Mouse (Mus musculus) thymus, adult 2 months (tissue): Measurements from ENCODE around the gene Dgkd.

Experiments
- CTCF ChIP-seq: fragments of 200-500 bp; IDR thresholded peaks from 2 replicates; pipeline ENCODE4 v1.5.1; 2012; ENCODE audit warnings: mild to moderate bottlenecking, control low read depth, low read length, moderate library complexity, borderline replicate concordance; ENCODE audit not compliant: control insufficient read depth, poor library complexity, insufficient read depth; ENCODE audit errors: extremely low read depth
- POLR2A ChIP-seq: fragments of 200-500 bp; IDR thresholded peaks from 2 replicates; pipeline ENCODE4 v1.6.1; 2012; ENCODE audit warnings: mild to moderate bottlenecking, low read length, control low read depth, moderate library complexity; ENCODE audit not compliant: control insufficient read depth, poor library complexity, insufficient read depth; ENCODE audit errors: extremely low read depth

DNA sequence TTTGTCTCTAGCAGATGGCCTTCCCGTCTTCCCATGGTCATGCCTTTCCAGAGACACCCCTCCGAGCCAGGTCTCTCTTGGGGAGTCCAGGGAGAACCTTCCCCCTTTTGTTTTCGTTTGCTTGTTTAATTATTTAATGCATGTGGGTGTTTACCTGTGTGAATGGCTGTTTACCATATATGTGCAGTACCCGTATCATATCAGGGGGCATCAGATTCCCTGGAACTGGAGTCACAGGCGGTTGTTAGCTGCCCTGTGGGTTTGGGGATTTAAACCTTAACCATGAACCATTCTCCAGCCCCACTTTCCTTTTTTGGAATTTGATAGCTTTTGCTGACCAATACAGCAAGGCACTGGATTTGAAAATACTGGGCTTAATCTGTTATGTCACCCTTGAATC is 27.8 kb upstream of the Dgkd start:
- TF ChIP-seq CTCF: no peak
- TF ChIP-seq POLR2A: no peak
